Mouse (Mus musculus) hindbrain, embryonic 11.5 days (tissue): Measurements from ENCODE around the gene Aox4. TPM values are rescaled to one million over a fixed set of nuclear protein-coding genes. Genes with fewer than 3 reads are reported as not detected.

ENCODE experiments used
- ATAC-seq: fragments of 200-750 bp; cut with Nextera tagmentation; 2 replicates; pipeline ENCODE4 v1.8.0; 2017; ENCODE audit warnings: mild to moderate bottlenecking, moderate TSS enrichment, moderate library complexity; ENCODE audit not compliant: low FRiP score
- DNase-seq: peaks from one replicate; pipeline ENCODE4 v3.0.0-alpha.2; 2015; ENCODE audit warnings: low spot score
- H3K27ac ChIP-seq: fragments of 300-500 bp; sonication (generic); 2 replicates; pipeline ENCODE4 v1.5.1; 2014; ENCODE audit warnings: mild to moderate bottlenecking, low read depth, low read length
- H3K27me3 ChIP-seq: fragments of 300-500 bp; sonication (generic); 2 replicates; pipeline ENCODE4 v1.6.1; 2014; ENCODE audit warnings: mild to moderate bottlenecking, low read length, moderate library complexity, mixed read lengths; ENCODE audit not compliant: control insufficient read depth, insufficient read depth
- H3K36me3 ChIP-seq: fragments of 300-500 bp; sonication (generic); 2 replicates; pipeline ENCODE4 v1.6.1; 2014; ENCODE audit warnings: mild to moderate bottlenecking, low read length, moderate library complexity, mixed read lengths; ENCODE audit not compliant: control insufficient read depth, insufficient read depth
- H3K4me1 ChIP-seq: fragments of 300-500 bp; sonication (generic); replicated peaks from 2 replicates; pipeline ENCODE4 v1.6.1; 2014; ENCODE audit warnings: low read length, mixed read lengths; ENCODE audit not compliant: control insufficient read depth, insufficient read depth
- H3K4me2 ChIP-seq: fragments of 300-500 bp; sonication (generic); replicated peaks from 2 replicates; pipeline ENCODE4 v1.6.1; 2014; ENCODE audit warnings: mild to moderate bottlenecking, low read depth, low read length
- H3K4me3 ChIP-seq: fragments of 300-500 bp; sonication (generic); 2 replicates; pipeline ENCODE4 v1.5.1; 2014; ENCODE audit warnings: low read depth, low read length
- H3K9ac ChIP-seq: fragments of 300-500 bp; sonication (generic); 2 replicates; pipeline ENCODE4 v1.6.1; 2014; ENCODE audit warnings: low read depth, low read length
- H3K9me3 ChIP-seq: fragments of 300-500 bp; sonication (generic); 2 replicates; pipeline ENCODE4 v1.6.1; 2016; ENCODE audit warnings: low read length; ENCODE audit not compliant: control insufficient read depth
- WGBS: fragments of 180-500 bp; shearing (Covaris S2); extraction: QIAGEN DNeasy Blood & Tissue Kit; methylation state at CpG from one replicate; pipeline ENCODE4 v1.1.7; 2014; 5-methylcytosine and 5-hydroxymethylcytosine counted together
- polyA plus RNA-seq: library from polyadenylated mRNA; unstranded; fragments of >200 nt; fragmentation: Nextera tagmentation; extraction: Ambion mirVana; gene quantifications from 2 replicates; pipeline ENCODE4 v1.2.1, GENCODE M21; 2014

The Aox4 gene
- polyA plus RNA-seq, 1 experiment from 2014 or later, result not detected

- Histone ChIP-seq H3K4me2 (no peak overlapping the region), H3K27ac (no peak overlapping the region), H3K4me1 (no peaks in the 10 kb centered on the region), H3K36me3 (no peaks in the 10 kb centered on the region), H3K27me3 (no peaks in the 10 kb centered on the region), H3K9me3 (no peaks in the 10 kb centered on the region), H3K4me3 (no peak overlapping the region), H3K9ac (no peak overlapping the region)
- DNase-seq (no peak), ATAC-seq (no peak)
- 81% methylated on average over 5 of the region's 5 CpGs for WGBS
Observed at GRCm38 (mm10) chr1:58213838-58214237, 3.6 kb downstream of the Aox4 start.

DNA sequence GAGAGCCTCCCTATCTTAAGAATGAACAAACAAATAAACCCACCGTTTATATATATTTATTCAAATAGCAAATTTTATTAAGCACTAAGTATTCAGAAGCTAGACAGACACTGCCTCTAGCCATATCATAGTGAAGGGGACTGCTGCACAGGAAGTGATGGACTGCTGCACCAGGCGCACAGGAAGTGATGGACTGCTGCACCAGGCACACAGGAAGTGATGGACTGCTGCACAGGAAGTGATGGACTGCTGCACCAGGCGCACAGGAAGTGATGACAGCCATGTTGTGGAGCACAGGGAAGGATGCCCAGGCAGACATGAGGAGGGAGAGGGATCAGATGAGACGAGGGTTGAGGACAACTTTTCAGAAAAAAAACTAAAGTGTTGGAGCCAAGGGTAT is 5.2 kb downstream of the Aox4 start:
- 89% methylated on average over 4 of the region's 4 CpGs for WGBS
- Histone ChIP-seq H3K4me3 (no peak overlapping the region), H3K4me2 (no peak overlapping the region), H3K9ac (no peak overlapping the region), H3K36me3 (no peaks in the 10 kb centered on the region), H3K27ac (no peak overlapping the region), H3K27me3 (no peaks in the 10 kb centered on the region), H3K9me3 (no peaks in the 10 kb centered on the region), H3K4me1 (no peaks in the 10 kb centered on the region)
- no peak for ATAC-seq
- no peak for DNase-seq

DNA sequence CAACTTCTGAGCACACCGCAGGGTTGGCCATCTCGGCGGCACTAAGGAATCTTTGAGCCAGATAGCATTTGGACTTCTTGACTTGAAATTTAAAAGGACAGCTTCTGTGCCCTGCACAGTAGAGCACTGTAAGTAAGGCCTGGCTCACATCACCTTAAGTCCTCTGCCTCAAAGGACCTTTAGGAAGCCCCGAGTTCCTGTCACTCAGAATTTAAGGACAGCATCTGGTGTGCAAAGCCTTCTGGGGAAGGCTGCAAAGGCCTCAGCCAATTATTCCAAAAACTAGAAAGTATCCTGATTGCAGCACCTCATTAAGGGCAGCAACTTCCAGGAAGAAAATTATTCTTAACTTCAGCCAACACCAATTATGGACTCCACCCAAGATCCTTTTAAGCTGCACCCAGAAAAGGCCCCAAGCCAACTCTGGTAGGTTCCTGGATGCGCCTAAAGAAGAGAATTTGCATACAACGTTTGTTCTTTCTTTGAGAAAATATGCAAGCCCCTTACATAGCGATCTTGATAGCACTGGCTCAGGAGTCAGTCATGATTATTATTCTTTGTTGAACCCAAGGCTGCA is 5.8 kb downstream of the Aox4 start:
- Histone ChIP-seq H3K36me3 (no peaks in the 10 kb centered on the region), H3K4me2 (no peak overlapping the region), H3K27me3 (no peaks in the 10 kb centered on the region), H3K4me1 (no peaks in the 10 kb centered on the region), H3K9me3 (no peaks in the 10 kb centered on the region), H3K27ac (no peak overlapping the region), H3K4me3 (no peak overlapping the region), H3K9ac (no peak overlapping the region)
- DNase-seq, result no peak
- no peak for ATAC-seq
- WGBS, result 88% methylated on average over 7 of the region's 7 CpGs

- no peaks in the 10 kb centered on the region for H3K9me3 ChIP-seq
Observed at GRCm38 (mm10) chr1:58221070-58221469, 10.9 kb downstream of the Aox4 start.

DNA sequence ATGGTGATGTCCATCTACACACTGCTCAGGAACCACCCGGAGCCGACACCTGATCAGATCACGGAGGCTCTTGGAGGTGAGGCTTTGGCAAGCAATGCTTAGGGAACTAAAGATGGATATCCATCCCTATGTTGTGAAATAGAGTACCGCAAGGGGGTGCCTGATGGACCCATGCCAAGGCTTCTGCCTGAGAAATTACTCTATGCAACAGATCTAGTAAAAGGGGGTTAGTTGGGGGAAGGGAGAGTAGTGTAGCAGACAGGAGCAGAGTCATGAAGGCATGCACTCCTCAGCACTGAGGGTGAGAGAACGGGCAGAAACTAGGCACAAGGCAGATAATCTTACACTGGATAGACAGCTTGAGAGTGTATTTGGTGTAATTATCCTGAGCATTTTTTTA is 11.7 kb downstream of the Aox4 start:
- WGBS, result 92% methylated on average over 5 of the region's 5 CpGs
- H3K27ac ChIP-seq, result no peak overlapping the region
- no peak overlapping the region for H3K4me3 ChIP-seq
- H3K4me1 ChIP-seq, result no peaks in the 10 kb centered on the region
- no peak overlapping the region for H3K9ac ChIP-seq
- DNase-seq, result no peak
- H3K4me2 ChIP-seq, result no peak overlapping the region
- H3K9me3 ChIP-seq, result no peaks in the 10 kb centered on the region
- ATAC-seq, result no peak
- H3K27me3 ChIP-seq, result no peaks in the 10 kb centered on the region
- H3K36me3 ChIP-seq, result no peaks in the 10 kb centered on the region

More at GRCm38 (mm10) chr1:58221070-58221469, 10.9 kb downstream of the Aox4 start:
- DNase-seq, result no peak
- no peak overlapping the region for H3K4me3 ChIP-seq
- H3K4me1 ChIP-seq, result no peaks in the 10 kb centered on the region
- H3K9ac ChIP-seq, result no peak overlapping the region
- H3K27ac ChIP-seq, result no peak overlapping the region
- 73% methylated on average over 6 of the region's 6 CpGs for WGBS
- H3K36me3 ChIP-seq, result no peaks in the 10 kb centered on the region
- no peak overlapping the region for H3K4me2 ChIP-seq
- ATAC-seq, result no peak
- no peaks in the 10 kb centered on the region for H3K27me3 ChIP-seq

DNA sequence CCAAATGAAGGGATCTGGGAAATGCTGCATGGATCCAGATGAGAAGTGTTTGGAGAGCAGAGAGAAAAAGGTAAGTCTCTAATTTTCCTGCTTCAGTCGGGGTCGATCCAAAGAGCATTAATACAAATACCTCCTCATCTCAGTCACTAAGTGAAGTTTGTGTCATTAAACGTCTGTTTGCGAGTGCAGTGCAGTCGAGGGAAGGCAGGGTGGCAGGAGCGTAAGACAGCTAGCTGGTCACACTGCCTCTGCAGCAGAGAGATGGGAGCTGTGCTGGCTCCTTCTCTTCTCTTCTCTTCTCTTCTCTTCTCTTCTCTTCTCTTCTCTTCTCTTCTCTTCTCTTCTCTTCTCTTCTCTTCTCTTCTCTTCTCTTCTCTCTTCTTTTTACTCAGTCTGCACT is 17.9 kb downstream of the Aox4 start:
- Histone ChIP-seq H3K4me2 (no peak overlapping the region), H3K27ac (no peak overlapping the region), H3K4me1 (no peaks in the 10 kb centered on the region), H3K27me3 (no peaks in the 10 kb centered on the region), H3K9ac (no peak overlapping the region), H3K4me3 (no peak overlapping the region), H3K36me3 (no peaks in the 10 kb centered on the region), H3K9me3 (no peaks in the 10 kb centered on the region)
- ATAC-seq (no peak), DNase-seq (no peak)
- 82% methylated on average over 6 of the region's 6 CpGs for WGBS

DNA sequence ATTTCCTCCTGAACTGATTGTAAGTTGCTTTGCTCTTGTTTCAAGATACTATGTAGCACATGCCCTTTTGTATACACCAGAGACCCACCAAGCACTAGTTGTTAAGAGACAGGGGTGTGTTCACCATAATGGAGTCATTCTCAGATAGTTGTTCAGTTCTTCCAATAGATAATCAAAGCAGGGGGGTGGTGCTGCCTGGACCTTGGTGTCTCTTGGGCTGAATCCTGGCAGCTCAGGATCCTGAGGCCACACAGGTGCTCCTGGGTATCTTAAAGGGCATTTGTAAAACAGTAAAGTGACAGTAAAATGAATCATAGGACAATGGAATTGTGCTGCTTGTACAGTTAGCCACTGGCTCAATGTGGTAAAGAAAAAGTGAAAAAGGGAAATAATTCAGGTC is 18.7 kb downstream of the Aox4 start:
- Histone ChIP-seq H3K9ac (no peak overlapping the region), H3K36me3 (no peaks in the 10 kb centered on the region), H3K4me1 (no peaks in the 10 kb centered on the region), H3K9me3 (no peaks in the 10 kb centered on the region), H3K4me3 (no peak overlapping the region), H3K4me2 (no peak overlapping the region), H3K27me3 (no peaks in the 10 kb centered on the region), H3K27ac (no peak overlapping the region)
- DNase-seq (no peak), ATAC-seq (no peak)

DNA sequence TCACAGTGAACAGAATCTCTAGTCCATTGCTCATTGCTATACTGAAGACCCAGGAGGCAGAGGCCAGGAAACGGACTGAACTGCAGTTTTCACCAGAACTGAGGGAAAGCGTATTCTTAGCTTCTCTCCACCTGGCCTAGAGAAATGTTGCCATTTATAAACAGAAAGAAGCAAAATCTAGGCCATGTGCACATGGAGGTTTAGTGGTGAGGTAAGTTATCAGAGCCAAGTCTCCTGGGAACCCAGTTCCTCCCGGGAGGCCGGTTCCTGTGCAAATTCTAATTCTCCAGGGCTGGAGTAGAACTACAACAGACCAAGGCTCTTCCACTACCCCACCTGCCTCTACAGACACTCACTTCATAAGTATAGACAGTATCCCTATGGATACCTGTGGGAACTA is 19.6 kb downstream of the Aox4 start:
- Histone ChIP-seq H3K9me3 (no peaks in the 10 kb centered on the region), H3K36me3 (no peaks in the 10 kb centered on the region), H3K27ac (no peak overlapping the region), H3K4me3 (no peak overlapping the region), H3K4me1 (no peaks in the 10 kb centered on the region), H3K9ac (no peak overlapping the region), H3K4me2 (no peak overlapping the region), H3K27me3 (no peaks in the 10 kb centered on the region)
- 88% methylated on average over 4 of the region's 4 CpGs for WGBS
- DNase-seq (no peak), ATAC-seq (no peak)

DNA sequence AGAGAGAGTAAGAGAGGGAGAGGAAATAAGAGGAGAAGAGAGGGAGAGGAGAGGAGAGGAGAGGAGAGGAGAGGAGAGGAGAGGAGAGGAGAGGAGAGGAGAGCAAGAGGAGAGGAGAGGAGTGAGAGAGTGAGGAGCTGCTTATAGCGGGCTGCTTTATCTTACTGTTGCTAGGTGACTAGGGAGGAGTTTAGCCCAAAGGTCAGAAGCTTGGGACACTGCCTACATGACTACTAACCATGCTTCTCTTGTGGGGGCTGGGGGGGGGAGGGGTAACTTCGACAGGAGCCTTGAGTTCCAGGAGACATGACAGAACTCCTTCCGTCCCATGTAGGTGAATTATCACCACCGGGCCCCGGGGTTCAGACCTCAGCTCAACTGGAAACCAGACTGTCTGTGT is 20.3 kb downstream of the Aox4 start:
- Histone ChIP-seq H3K27me3 (no peaks in the 10 kb centered on the region), H3K4me3 (no peak overlapping the region), H3K9me3 (no peaks in the 10 kb centered on the region), H3K4me1 (no peaks in the 10 kb centered on the region), H3K9ac (no peak overlapping the region), H3K4me2 (no peak overlapping the region), H3K36me3 (no peaks in the 10 kb centered on the region), H3K27ac (no peak overlapping the region)
- ATAC-seq (no peak), DNase-seq (no peak)
- WGBS, result 67% methylated on average over 5 of the region's 5 CpGs
